Mouse (Mus musculus) right cerebral cortex, adult 18-20 months (tissue): ENCODE measurements at regions not wholly inside any gene's neighbourhood (a gene's known extent, or its start where the extent isn't known, plus 50 kb on each side); places are given as distances from the start of the nearest gene placed in this dataset.

Source experiments
- DNase-seq: peaks from one replicate; pipeline ENCODE4 v3.0.0; 2022; ENCODE audit warnings: mixed read lengths

- DNase-seq, result peak; percentile 0
Observed at GRCm38 (mm10) chrX:117770252-117770651, 656.8 kb upstream of the Tgif2lx2 start.
